Mouse (Mus musculus) megakaryocyte, adult 5-6 weeks (primary cell): ENCODE results near the gene Sphk1. TPM values are rescaled to one million over a fixed set of nuclear protein-coding genes. Genes with fewer than 3 reads are reported as not detected.

ENCODE experiments used
- ATAC-seq: 2 replicates; pipeline ENCODE4 v1.8.0; 2016; ENCODE audit warnings: mild to moderate bottlenecking, inconsistent platforms; ENCODE audit not compliant: poor library complexity, severe bottlenecking
- total RNA-seq, 2 experiments: library from RNA; stranded (forward) in 1 of 2; stranded (reverse) in 1 of 2; fragments of 153-499, 151-499 nt in 1 of 2; fragments of 221-1000, 200-1000 nt in 1 of 2; gene quantifications; 2 replicates each; pipeline versions ENCODE4 v1.2.3 to v1.2.4; 2015 to 2017

Sphk1 gene
- total RNA-seq, 2 experiments from 2014 or later = 0.60 to 1.7 TPM

- no peak for ATAC-seq
These were observed 44.3 kb downstream of the Sphk1 start for GRCm38 (mm10) chr11:116574982-116575381.

DNA sequence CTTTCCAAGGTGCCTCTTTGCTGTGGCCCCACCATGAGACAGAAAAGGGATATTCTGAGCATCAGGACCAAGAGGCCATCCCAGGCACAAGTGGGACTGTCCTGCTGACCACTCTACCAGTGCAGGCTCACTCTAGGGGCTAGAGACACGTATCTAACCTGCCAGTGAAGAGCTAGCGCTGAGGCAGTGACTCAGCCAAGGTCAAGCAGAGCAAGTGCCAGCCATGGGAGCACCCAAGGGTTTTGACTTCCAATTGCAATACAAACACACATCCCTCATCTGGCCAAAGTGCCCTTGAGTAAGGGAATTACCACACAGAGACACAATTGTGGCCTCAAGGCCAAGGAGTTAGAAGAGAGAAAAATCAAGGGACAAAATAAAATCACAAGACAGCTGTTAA is 44.7 kb downstream of the Sphk1 start:
- no peak for ATAC-seq

GRCm38 (mm10) chr11:116579280-116579679 is 48.6 kb downstream of the Sphk1 start:
- no peak for ATAC-seq

DNA sequence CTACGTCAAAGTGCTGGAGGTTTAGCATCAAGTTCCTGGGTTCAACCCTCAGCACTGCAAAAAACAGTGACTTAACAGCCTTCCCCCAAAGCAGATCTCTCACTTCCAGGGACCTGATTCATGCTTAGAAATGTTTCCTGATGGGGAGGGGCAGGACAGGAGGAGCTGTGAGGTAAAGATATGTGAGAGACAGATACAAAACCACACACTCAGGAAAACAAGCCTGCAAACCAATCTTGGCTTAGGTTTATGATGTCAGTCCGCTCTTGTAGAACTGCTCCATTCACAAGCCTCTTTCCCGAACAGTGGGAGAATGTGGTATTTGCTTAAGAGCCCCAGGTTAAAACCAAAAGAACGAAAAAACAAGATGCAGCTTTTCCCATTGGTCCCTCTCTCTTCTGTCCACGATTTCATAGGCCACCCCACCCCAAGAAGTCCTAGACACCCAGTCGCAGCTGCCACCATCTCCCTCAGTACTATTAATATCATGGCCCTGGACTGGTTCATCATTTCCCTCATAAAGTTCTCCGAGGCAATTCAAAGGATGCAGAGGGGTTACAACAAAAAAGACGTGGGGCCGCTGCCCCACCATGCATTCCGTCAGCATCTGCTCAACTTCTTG is 49.4 kb downstream of the Sphk1 start:
- no peak for ATAC-seq

- ATAC-seq = peak; percentile 73
These were observed 50.1 kb downstream of the Sphk1 start for GRCm38 (mm10) chr11:116580711-116581375.

- ATAC-seq = peak; percentile 98
These were observed 50.7 kb downstream of the Sphk1 start, which contains the start of gene Ube2o for GRCm38 (mm10) chr11:116581376-116581814. Gene Ube2o, minus strand, starts transcription at chr11:116581447.

DNA sequence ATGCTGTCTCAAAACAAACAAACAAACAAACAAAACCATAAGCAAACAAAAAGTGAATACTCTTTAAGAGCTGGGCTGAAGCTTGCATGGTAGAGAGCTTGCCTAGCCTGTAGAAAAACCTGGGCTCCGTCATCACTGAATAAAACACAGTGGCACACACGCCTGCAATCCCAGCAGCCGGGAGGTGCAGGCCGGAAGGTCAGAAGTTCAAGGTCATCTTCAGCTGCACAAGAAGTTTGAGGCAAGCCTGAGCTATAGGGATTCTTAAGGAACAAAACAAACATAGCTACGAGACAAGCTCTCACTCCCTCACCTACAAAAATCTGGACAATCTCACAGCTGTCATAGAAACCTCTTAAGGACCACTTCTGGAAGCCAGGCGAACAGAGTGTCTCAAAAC is 55.0 kb downstream of the Sphk1 start:
- no peak for ATAC-seq

Other genes starting within 250 kb of the Sphk1 start
- gene Galr2, start 250.0 kb upstream of the Sphk1 start, total RNA-seq (2015) = not detected in 2 replicates
- gene Galr2, start 250.0 kb upstream of the Sphk1 start, total RNA-seq (2017) = 0.07 TPM in 1 of 2 replicates, not detected in the other
- gene Exoc7, start 223.7 kb upstream of the Sphk1 start, total RNA-seq (2015) = 29.2 and 34.8 TPM in 2 replicates
- 20.3 and 27.3 TPM in 2 replicates for gene Exoc7, start 223.7 kb upstream of the Sphk1 start, total RNA-seq (2017)
- gene Foxj1, start 195.5 kb upstream of the Sphk1 start, total RNA-seq (2015) = not detected in 2 replicates
- gene Foxj1, start 195.5 kb upstream of the Sphk1 start, total RNA-seq (2017) = not detected in 2 replicates
- 6.2 and 7.0 TPM in 2 replicates for gene Rnf157, start 117.9 kb upstream of the Sphk1 start, total RNA-seq (2015)
- gene Rnf157, start 117.9 kb upstream of the Sphk1 start, total RNA-seq (2017) = 5.7 and 7.1 TPM in 2 replicates
- gene Ubald2, start 96.8 kb upstream of the Sphk1 start, total RNA-seq (2015) = 94.1 and 112 TPM in 2 replicates
- gene Ubald2, start 96.8 kb upstream of the Sphk1 start, total RNA-seq (2017) = 58.4 and 64.0 TPM in 2 replicates
- not detected in 2 replicates for gene Qrich2, start 64.7 kb upstream of the Sphk1 start, total RNA-seq (2015)
- gene Qrich2, start 64.7 kb upstream of the Sphk1 start, total RNA-seq (2017) = 0.18 and 0.65 TPM in 2 replicates
- gene Prpsap1, start 36.7 kb upstream of the Sphk1 start, total RNA-seq (2015) = 28.6 and 32.6 TPM in 2 replicates
- 19.2 and 34.6 TPM in 2 replicates for gene Prpsap1, start 36.7 kb upstream of the Sphk1 start, total RNA-seq (2017)
- 2.9 and 6.6 TPM in 2 replicates for gene Ube2o, start 50.5 kb downstream of the Sphk1 start, total RNA-seq (2015)
- 4.8 and 7.7 TPM in 2 replicates for gene Ube2o, start 50.5 kb downstream of the Sphk1 start, total RNA-seq (2017)
- gene Aanat, start 55.5 kb downstream of the Sphk1 start, total RNA-seq (2015) = not detected in 2 replicates
- gene Aanat, start 55.5 kb downstream of the Sphk1 start, total RNA-seq (2017) = not detected in 2 replicates
- gene Rhbdf2, start 96.1 kb downstream of the Sphk1 start, total RNA-seq (2015) = 20.9 and 21.8 TPM in 2 replicates
- gene Rhbdf2, start 96.1 kb downstream of the Sphk1 start, total RNA-seq (2017) = 16.2 TPM in 2 replicates
- 0.80 TPM in 1 of 2 replicates, not detected in the other for gene Prcd, start 122.6 kb downstream of the Sphk1 start, total RNA-seq (2015)
- not detected in 2 replicates for gene Prcd, start 122.6 kb downstream of the Sphk1 start, total RNA-seq (2017)
- gene Cygb, start 123.4 kb downstream of the Sphk1 start, total RNA-seq (2015) = not detected in 2 replicates
- gene Cygb, start 123.4 kb downstream of the Sphk1 start, total RNA-seq (2017) = not detected in 2 replicates
- gene St6galnac1, start 244.6 kb downstream of the Sphk1 start, total RNA-seq (2015) = not detected in 2 replicates
- gene St6galnac1, start 244.6 kb downstream of the Sphk1 start, total RNA-seq (2017) = not detected in 2 replicates